Mouse (Mus musculus): Measurements from ENCODE around the gene Sprtn. TPM values are rescaled to one million over a fixed set of nuclear protein-coding genes. Genes with fewer than 3 reads are reported as not detected.

The Sprtn gene
- polyA plus RNA-seq, 1 experiment from 2014 or later: 12.0 TPM

- Histone ChIP-seq H3K4me2 (replicated peaks) (no peak overlapping the region), H3K9ac (replicated peaks) (no peak overlapping the region), H3K4me1 (no peaks in the 10 kb centered on the region), H3K9me3 (no peaks in the 10 kb centered on the region), H3K4me3 (no peak overlapping the region), H3K27me3 (no peaks in the 10 kb centered on the region), H3K27ac (replicated peaks) (no peak overlapping the region), H3K36me3 (peaks cover 72% of the 10 kb centered on the region)
- WGBS: 86% methylated on average over 10 of the region's 10 CpGs
- no peak for ATAC-seq (replicated peaks)
Observed at GRCm38 (mm10) chr8:124910349-124910748, 12.7 kb downstream of the Sprtn start.

DNA sequence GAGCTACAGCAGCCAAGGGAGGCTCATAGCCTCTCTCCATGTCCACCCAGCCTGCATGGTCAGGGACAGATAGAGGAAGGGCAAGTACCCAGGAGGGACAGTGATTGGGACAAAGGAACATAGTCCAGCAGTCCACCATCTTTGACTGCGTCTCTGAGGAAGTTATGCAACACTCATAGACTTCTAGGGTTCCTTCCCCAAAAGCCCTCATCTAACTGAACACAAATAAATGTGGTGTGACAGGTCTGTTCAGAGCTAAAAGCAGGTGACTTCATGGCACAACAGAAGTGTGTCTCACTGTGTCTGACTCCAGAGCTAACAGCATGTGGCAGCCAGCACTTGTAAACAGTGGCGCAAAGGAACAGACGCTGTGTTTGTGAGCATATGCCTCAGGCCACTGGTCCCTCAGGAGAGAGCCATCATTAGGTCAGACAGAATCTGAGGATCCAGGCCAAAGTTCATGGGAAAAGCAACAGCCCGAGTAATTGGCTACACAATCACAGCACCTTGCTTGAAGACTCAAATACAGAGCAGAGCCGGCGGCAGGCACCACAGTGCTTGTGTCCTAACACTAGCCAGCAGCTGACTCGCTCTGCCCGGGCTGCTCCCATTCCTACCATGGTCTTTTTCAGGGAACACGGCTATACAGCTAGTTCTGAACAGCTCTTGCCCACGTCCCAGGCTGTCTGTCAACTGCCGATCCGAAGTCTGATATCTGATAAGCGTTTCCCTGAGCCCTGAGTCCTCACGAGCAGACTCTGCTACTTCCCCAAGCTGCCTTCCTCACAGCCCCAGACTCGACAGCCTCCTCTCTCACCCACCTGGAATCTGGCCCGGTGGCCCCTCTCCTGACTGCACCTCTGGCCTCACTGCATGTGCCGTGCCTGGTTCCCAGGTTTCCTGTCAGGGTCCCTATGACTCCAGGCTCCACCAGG, 14.5 kb downstream of the Sprtn start:
- Histone ChIP-seq H3K4me2 (replicated peaks) (no peak overlapping the region), H3K4me1 (no peaks in the 10 kb centered on the region), H3K27ac (replicated peaks) (no peak overlapping the region), H3K9me3 (no peaks in the 10 kb centered on the region), H3K27me3 (no peaks in the 10 kb centered on the region), H3K36me3 (peaks cover 61% of the 10 kb centered on the region), H3K4me3 (no peak overlapping the region), H3K9ac (replicated peaks) (no peak overlapping the region)
- no peak for ATAC-seq (replicated peaks)
- WGBS: 84% methylated on average over 17 of the region's 17 CpGs

DNA sequence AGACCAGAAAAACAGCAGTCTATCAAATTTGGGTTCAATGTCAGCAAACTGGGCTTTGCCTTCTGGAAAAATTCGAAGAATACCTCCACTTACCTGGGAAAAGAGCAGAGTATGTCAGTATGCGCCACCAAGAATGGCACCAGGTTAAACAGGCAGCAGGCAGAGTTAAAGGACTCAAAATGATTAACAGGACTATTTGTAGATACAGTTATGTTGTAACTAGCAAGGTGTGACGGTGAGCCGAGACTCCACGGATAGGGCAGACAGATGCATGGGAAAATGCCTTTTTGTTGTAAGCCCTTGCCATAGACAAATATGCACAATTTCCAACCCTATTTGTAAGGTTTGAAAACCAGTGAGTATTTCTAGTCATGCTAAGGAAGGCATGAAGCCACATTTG, 16.4 kb downstream of the Sprtn start:
- ATAC-seq (replicated peaks): no peak
- H3K4me3 ChIP-seq: no peak overlapping the region
- WGBS: 96% methylated on average over 5 of the region's 5 CpGs
- H3K9ac ChIP-seq (replicated peaks): no peak overlapping the region
- no peaks in the 10 kb centered on the region for H3K27me3 ChIP-seq
- no peak overlapping the region for H3K27ac ChIP-seq (replicated peaks)
- no peaks in the 10 kb centered on the region for H3K9me3 ChIP-seq
- H3K4me2 ChIP-seq (replicated peaks): no peak overlapping the region
- H3K36me3 ChIP-seq: peaks cover 50% of the 10 kb centered on the region
- H3K4me1 ChIP-seq: peaks cover 10% of the 10 kb centered on the region

DNA sequence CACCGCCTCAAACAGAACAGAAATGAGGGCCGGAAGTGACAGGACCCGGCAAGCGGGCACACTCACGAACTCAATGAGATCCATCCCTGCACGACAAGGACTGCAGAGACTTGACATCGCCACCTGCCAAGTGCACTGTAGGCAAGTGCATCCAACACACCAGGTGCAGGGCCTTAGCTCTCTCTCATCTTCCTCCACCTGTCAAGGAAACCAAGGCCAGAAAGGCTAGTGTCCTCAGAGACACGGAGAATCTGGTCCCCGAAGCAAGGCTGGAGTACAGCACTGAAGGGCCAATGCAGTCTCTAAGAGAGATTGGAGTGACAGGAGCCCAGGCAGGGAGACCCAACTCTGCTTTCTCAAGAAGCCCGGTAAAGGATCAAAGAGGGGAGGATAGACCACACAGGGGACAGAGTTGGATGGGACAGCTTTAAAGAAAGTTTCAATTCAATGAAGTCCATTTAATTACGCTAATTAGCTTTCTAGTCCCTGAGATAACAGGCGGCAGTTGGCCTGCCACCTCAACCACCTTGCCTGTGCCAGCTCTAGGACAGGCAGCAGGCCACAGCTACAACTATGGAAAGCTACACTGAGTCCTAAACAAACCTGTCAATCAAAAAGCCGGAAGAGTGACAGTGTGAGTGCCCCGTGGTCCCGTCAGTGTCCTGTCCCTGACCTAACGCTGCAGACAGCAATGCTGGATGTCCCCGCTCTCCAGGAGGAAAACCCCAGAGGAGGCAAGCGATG, 20.2 kb downstream of the Sprtn start:
- H3K4me3 ChIP-seq: no peak overlapping the region
- no peak overlapping the region for H3K9ac ChIP-seq (replicated peaks)
- no peak for ATAC-seq (replicated peaks)
- H3K27ac ChIP-seq (replicated peaks): no peak overlapping the region
- no peak overlapping the region for H3K4me2 ChIP-seq (replicated peaks)
- 73% methylated on average over 18 of the region's 18 CpGs for WGBS
- H3K9me3 ChIP-seq: no peaks in the 10 kb centered on the region
- H3K36me3 ChIP-seq: peaks cover 27% of the 10 kb centered on the region
- peaks cover 16% of the 10 kb centered on the region for H3K4me1 ChIP-seq
- H3K27me3 ChIP-seq: no peaks in the 10 kb centered on the region

DNA sequence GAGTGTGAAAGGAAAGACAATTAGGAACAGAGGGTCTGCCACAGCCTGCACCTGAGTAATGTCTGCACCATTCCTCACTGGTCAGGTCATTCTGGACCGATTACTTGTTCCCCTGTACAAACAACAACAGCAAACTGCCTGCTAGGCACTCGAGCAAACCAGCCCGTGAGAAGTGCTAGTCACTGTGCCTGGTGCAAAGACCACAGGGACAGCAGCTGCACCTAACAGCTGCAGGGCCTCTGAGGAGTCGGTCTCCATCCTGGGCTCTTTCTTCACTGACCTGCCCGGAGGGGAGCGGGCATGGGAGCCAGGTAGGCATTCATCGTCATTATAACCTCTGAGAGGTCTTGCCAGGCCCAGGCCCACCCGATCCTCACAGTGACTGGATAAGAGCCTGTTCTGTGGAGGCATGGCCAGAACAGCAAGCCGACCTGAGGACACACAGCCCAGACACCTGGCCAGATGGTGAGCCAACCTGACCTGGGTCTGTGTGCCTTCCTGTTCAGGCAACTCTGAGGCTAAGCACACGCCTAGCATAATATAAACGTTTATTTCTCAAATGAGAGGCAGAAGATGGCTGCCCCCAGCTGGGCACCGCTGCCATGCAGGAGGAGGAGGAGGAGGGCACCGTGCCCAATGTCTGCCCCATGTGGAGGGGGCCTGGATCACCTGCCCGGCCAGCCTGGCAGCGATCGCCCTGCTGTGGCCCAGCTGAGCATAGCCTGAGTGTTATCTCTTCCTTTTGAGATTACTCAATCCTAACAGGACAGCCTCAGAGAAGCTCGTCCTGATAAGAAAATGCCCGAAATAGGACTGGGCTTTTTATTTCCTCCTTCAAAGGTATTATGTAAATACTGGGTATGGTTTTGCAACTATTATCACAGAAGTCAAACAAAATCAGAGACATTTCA, 23.9 kb downstream of the Sprtn start:
- no peaks in the 10 kb centered on the region for H3K27me3 ChIP-seq
- no peak for ATAC-seq (replicated peaks)
- no peaks in the 10 kb centered on the region for H3K36me3 ChIP-seq
- no peak overlapping the region for H3K4me2 ChIP-seq (replicated peaks)
- no peak overlapping the region for H3K27ac ChIP-seq (replicated peaks)
- H3K9me3 ChIP-seq: no peaks in the 10 kb centered on the region
- peaks cover 16% of the 10 kb centered on the region for H3K4me1 ChIP-seq
- H3K4me3 ChIP-seq: no peak overlapping the region
- H3K9ac ChIP-seq (replicated peaks): no peak overlapping the region
- 83% methylated on average over 18 of the region's 18 CpGs for WGBS

- WGBS: 86% methylated on average over 11 of the region's 11 CpGs
- no peaks in the 10 kb centered on the region for H3K9me3 ChIP-seq
- no peak for ATAC-seq (replicated peaks)
- no peaks in the 10 kb centered on the region for H3K36me3 ChIP-seq
- no peak overlapping the region for H3K9ac ChIP-seq (replicated peaks)
- no peak overlapping the region for H3K27ac ChIP-seq (replicated peaks)
- peaks cover 16% of the 10 kb centered on the region for H3K4me1 ChIP-seq
- no peak overlapping the region for H3K4me2 ChIP-seq (replicated peaks)
- H3K4me3 ChIP-seq: no peak overlapping the region
- H3K27me3 ChIP-seq: no peaks in the 10 kb centered on the region
Observed at GRCm38 (mm10) chr8:124922490-124923089, 24.9 kb downstream of the Sprtn start.

DNA sequence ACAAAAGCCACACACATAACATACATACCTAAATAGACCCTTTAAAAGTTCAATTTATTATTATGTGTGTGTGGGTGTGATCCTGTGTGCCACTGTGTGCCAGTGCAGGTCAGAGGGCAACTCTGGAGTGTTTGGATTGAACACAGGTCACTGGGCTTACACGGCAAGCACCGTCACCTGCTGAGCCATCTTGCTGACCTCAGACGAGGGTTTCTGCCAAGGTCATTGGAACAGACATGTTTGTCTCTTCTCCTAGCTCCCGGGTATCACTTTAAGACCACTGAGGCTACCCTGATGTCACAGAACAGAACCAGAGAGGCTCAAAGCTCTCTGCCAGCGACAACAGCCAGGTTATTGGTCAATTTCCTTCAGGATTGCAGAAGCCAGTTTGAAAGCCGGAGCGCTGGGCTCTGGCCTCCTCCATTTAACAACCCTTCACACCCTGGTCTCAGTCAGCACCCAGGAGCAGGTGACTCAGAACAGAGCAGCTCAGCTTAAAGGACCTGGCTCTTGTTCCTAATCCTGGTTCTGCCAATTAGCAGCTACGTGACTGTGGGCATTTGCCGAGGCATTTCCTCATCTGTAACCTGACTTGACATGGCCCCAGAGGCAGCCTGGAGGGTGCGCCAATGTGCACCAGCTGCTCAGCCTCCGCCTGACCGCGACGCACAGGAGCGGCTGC, 26.4 kb downstream of the Sprtn start:
- peaks cover 6% of the 10 kb centered on the region; the same call in 1 of the 2 replicates for H3K4me1 ChIP-seq
- 84% methylated on average over 15 of the region's 15 CpGs for WGBS
- no peak overlapping the region for H3K4me2 ChIP-seq (replicated peaks)
- ATAC-seq (replicated peaks): no peak
- no peak overlapping the region for H3K9ac ChIP-seq (replicated peaks)
- H3K27me3 ChIP-seq: no peaks in the 10 kb centered on the region
- no peaks in the 10 kb centered on the region for H3K36me3 ChIP-seq
- H3K27ac ChIP-seq (replicated peaks): no peak overlapping the region
- no peaks in the 10 kb centered on the region for H3K9me3 ChIP-seq
- H3K4me3 ChIP-seq: no peak overlapping the region

GRCm38 (mm10) chr8:124925544-124926266, 28.0 kb downstream of the Sprtn start:
- Histone ChIP-seq H3K4me1 (peaks cover 11% of the 10 kb centered on the region), H3K9ac (replicated peaks) (no peak overlapping the region), H3K9me3 (no peaks in the 10 kb centered on the region), H3K27ac (replicated peaks) (no peak overlapping the region), H3K27me3 (no peaks in the 10 kb centered on the region), H3K4me2 (replicated peaks) (no peak overlapping the region), H3K36me3 (no peaks in the 10 kb centered on the region), H3K4me3 (no peak overlapping the region)
- WGBS: 92% methylated on average over 14 of the region's 14 CpGs
- no peak for ATAC-seq (replicated peaks)

DNA sequence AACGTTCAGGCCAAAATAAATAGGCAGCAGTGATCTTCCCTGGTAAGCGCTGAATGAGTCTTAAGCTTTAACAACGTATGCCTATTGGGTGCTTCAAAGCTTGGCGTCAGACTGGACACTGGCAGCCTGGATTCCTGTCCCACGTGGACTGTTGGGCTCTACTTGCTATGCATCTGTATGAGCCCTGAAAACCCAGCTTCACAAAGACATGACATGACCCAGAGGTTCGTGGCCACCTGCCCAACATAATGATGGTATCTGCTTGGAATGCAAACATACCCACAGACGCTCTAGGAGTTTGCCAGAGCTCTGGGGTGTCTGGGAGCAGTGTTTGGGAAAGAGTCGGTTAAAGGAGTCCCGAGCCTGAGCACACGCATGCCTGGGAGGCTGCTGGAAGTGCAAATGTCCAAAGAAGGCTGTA, 28.7 kb downstream of the Sprtn start:
- Histone ChIP-seq H3K4me2 (replicated peaks) (no peak overlapping the region), H3K9ac (replicated peaks) (no peak overlapping the region), H3K27me3 (no peaks in the 10 kb centered on the region), H3K4me3 (no peak overlapping the region), H3K36me3 (no peaks in the 10 kb centered on the region), H3K27ac (replicated peaks) (no peak overlapping the region), H3K9me3 (no peaks in the 10 kb centered on the region), H3K4me1 (peaks cover 11% of the 10 kb centered on the region)
- ATAC-seq (replicated peaks): no peak
- 80% methylated on average over 10 of the region's 10 CpGs for WGBS

- no peak for ATAC-seq (replicated peaks)
- Histone ChIP-seq H3K4me3 (no peak overlapping the region), H3K4me2 (replicated peaks) (no peak overlapping the region), H3K36me3 (no peaks in the 10 kb centered on the region), H3K27ac (replicated peaks) (no peak overlapping the region), H3K4me1 (peaks cover 8% of the 10 kb centered on the region), H3K9ac (replicated peaks) (no peak overlapping the region), H3K27me3 (no peaks in the 10 kb centered on the region), H3K9me3 (no peaks in the 10 kb centered on the region)
- WGBS: 92% methylated on average over 11 of the region's 11 CpGs
Observed at GRCm38 (mm10) chr8:124929006-124929405, 31.3 kb downstream of the Sprtn start.
